Mouse (Mus musculus): ENCODE measurements around the gene Dclk3.

- no peak for TF ChIP-seq CTCF (IDR thresholded peaks at IDR 0.05; ENCODE audit: low read depth, low read length)
- no peak for TF ChIP-seq TAL1 (conservative IDR thresholded peaks at IDR 0.05; ENCODE audit: low read depth, low read length)
- no peak for TF ChIP-seq POLR2AphosphoS5 (IDR thresholded peaks at IDR 0.05; ENCODE audit: insufficient replicate concordance, low read depth, low read length)
Measured at GRCm38 (mm10) chr9:111440446-111440845, 1.6 kb downstream of the Dclk3 start.

Data from G1E (cell line).